Comparison of ENCODE assay signal across 31 mouse cellular contexts in the genomic region with DNA sequence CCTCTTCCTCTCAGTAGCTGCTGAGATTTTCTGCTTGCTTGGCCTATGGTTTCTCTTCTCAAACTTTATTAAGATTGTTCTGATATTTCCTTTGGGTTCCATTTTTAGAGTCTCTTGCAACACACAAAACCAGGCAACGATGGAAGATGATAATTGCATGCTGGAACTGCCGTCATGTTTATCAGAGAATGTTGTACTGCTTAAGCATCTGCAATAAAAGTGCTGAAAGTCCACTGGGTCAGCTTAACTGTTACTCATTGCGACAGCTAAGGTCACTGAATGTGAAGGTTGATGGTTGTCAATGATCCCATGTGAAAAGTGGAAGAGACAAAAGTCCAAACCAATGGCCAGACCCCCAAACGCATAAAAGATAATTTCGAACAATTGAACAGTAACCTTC.
"Had no signal": no experiment of that assay in that cellular context is flagged by ENCODE, and none has a peak within 500 bp of the region (broad histone marks: within the 10 kb centered on the region; RNA-seq: fewer than 3 reads in every experiment).

No protein-coding gene starts in this region.

- H3K4me3 ChIP-seq: limb, embryonic 10.5 days; limb, embryonic 12.5 days; limb, embryonic 13.5 days; limb, embryonic 15.5 days; liver, embryonic 13.5 days; liver, embryonic 15.5 days; lung, embryonic 15.5 days; megakaryocyte, embryonic 14.5 days; midbrain, embryonic 10.5 days; midbrain, embryonic 12.5 days; midbrain, embryonic 13.5 days; midbrain, embryonic 15.5 days; myocyte; neural tube, embryonic 12.5 days had no signal

- H3K9ac ChIP-seq: limb, embryonic 12.5 days; limb, embryonic 13.5 days; limb, embryonic 15.5 days; liver, embryonic 13.5 days; liver, embryonic 14.5 days; liver, embryonic 15.5 days; liver, postnatal 0 days; lung, embryonic 14.5 days; lung, embryonic 15.5 days; midbrain, embryonic 12.5 days; midbrain, embryonic 13.5 days; midbrain, embryonic 15.5 days; neural tube, embryonic 12.5 days had no signal

- H3K4me1 ChIP-seq: limb, embryonic 10.5 days; limb, embryonic 12.5 days; limb, embryonic 13.5 days; limb, embryonic 15.5 days; liver, embryonic 13.5 days; liver, embryonic 15.5 days; lung, embryonic 15.5 days; megakaryocyte, embryonic 14.5 days; midbrain, embryonic 10.5 days; midbrain, embryonic 12.5 days; midbrain, embryonic 13.5 days; midbrain, embryonic 15.5 days; neural tube, embryonic 12.5 days had no signal

- H3K27ac ChIP-seq: limb, embryonic 10.5 days; limb, embryonic 12.5 days; limb, embryonic 13.5 days; limb, embryonic 15.5 days; liver, embryonic 13.5 days; liver, embryonic 14.5 days; liver, embryonic 15.5 days; lung, embryonic 15.5 days; macrophage; midbrain, embryonic 10.5 days; midbrain, embryonic 12.5 days; midbrain, embryonic 13.5 days; midbrain, embryonic 15.5 days; neural tube, embryonic 12.5 days had no signal

- H3K36me3 ChIP-seq: limb, embryonic 12.5 days; limb, embryonic 13.5 days; limb, embryonic 15.5 days; liver, embryonic 13.5 days; liver, embryonic 15.5 days; lung, embryonic 15.5 days; midbrain, embryonic 10.5 days; midbrain, embryonic 12.5 days; midbrain, embryonic 13.5 days; midbrain, embryonic 15.5 days; neural tube, embryonic 12.5 days had no signal

- H3K9me3 ChIP-seq: limb, embryonic 10.5 days; limb, embryonic 15.5 days; lung, embryonic 15.5 days; midbrain, embryonic 13.5 days; midbrain, embryonic 15.5 days had no signal

- H3K4me2 ChIP-seq: limb, embryonic 12.5 days; limb, embryonic 13.5 days; limb, embryonic 15.5 days; liver, embryonic 11.5 days; liver, embryonic 13.5 days; liver, embryonic 15.5 days; lung, embryonic 14.5 days; lung, embryonic 15.5 days; midbrain, embryonic 11.5 days; midbrain, embryonic 12.5 days; midbrain, embryonic 13.5 days; midbrain, embryonic 15.5 days; neural tube, embryonic 12.5 days had no signal

- ATAC-seq: liver, postnatal 0 days; lung, postnatal 0 days; midbrain, embryonic 13.5 days; midbrain, embryonic 15.5 days; midbrain, embryonic 16.5 days had no signal

- DNase-seq: left cerebral cortex, postnatal 4 days; liver; liver, embryonic 13.5 days; liver, postnatal 0 days; lung, adult 18-20 months; lung, adult 2 months; lung, embryonic 14.5 days; lung, postnatal 10 days; lung, postnatal 14 days; lung, postnatal 36 days; lung, postnatal 4 days; midbrain, embryonic 14.5 days had no signal

- H3K27me3 ChIP-seq: limb, embryonic 12.5 days; liver, embryonic 13.5 days; liver, embryonic 15.5 days; lung, embryonic 15.5 days; megakaryocyte, embryonic 14.5 days; midbrain, embryonic 12.5 days; midbrain, embryonic 13.5 days; midbrain, embryonic 15.5 days; neural tube, embryonic 12.5 days had no signal
